Mouse (Mus musculus) Muller cell, postnatal 12 days (primary cell): ENCODE measurements at regions not wholly inside any gene's neighbourhood (a gene's known extent, or its start where the extent isn't known, plus 50 kb on each side); places are given as distances from the start of the nearest gene placed in this dataset.

Source experiments
- DNase-seq: peaks from one replicate; pipeline ENCODE4 v3.0.0-alpha.2; 2015; ENCODE audit errors: inconsistent ontology term

GRCm38 (mm10) chr6:141027353-141027752 lies 221.7 kb upstream of the Pde3a start:
- DNase-seq, result no peak

- DNase-seq, result no peak
Measured at GRCm38 (mm10) chr6:141027787-141028186, 221.3 kb upstream of the Pde3a start.

- DNase-seq, result no peak
Measured at GRCm38 (mm10) chr6:141034824-141035223, 214.2 kb upstream of the Pde3a start.

GRCm38 (mm10) chr6:141041358-141041757 lies 207.7 kb upstream of the Pde3a start:
- DNase-seq, result no peak

GRCm38 (mm10) chr6:141041781-141042625 lies 207.1 kb upstream of the Pde3a start:
- DNase-seq, result peak; percentile 76

GRCm38 (mm10) chr6:141048271-141048670 lies 200.8 kb upstream of the Pde3a start:
- DNase-seq, result no peak

GRCm38 (mm10) chr6:141050038-141050684 lies 198.9 kb upstream of the Pde3a start:
- peak; percentile 91 for DNase-seq

GRCm38 (mm10) chr6:141054026-141054425 lies 195.0 kb upstream of the Pde3a start:
- no peak for DNase-seq

GRCm38 (mm10) chr6:141059250-141059916 lies 189.7 kb upstream of the Pde3a start:
- no peak for DNase-seq

GRCm38 (mm10) chr6:141065724-141066123 lies 183.3 kb upstream of the Pde3a start:
- DNase-seq, result no peak

- DNase-seq, result peak; percentile 53
Measured at GRCm38 (mm10) chr6:141068861-141069467, 180.1 kb upstream of the Pde3a start.

- no peak for DNase-seq
Measured at GRCm38 (mm10) chr6:141069896-141070295, 179.2 kb upstream of the Pde3a start.

- no peak for DNase-seq
Measured at GRCm38 (mm10) chr6:141071507-141071906, 177.6 kb upstream of the Pde3a start.

- DNase-seq, result peak; percentile 12
Measured at GRCm38 (mm10) chr6:141091076-141091780, 157.8 kb upstream of the Pde3a start.

GRCm38 (mm10) chr6:141091781-141092140 lies 157.3 kb upstream of the Pde3a start:
- DNase-seq, result no peak

GRCm38 (mm10) chr6:141097338-141098122 lies 151.5 kb upstream of the Pde3a start:
- DNase-seq, result no peak

- no peak for DNase-seq
Measured at GRCm38 (mm10) chr6:141118287-141118686, 130.8 kb upstream of the Pde3a start.

GRCm38 (mm10) chr6:141126614-141127396 lies 122.3 kb upstream of the Pde3a start:
- no peak for DNase-seq

GRCm38 (mm10) chr6:141129596-141129995 lies 119.5 kb upstream of the Pde3a start:
- no peak for DNase-seq

- DNase-seq, result no peak
Measured at GRCm38 (mm10) chr6:141134176-141134575, 114.9 kb upstream of the Pde3a start.
